Mouse (Mus musculus) cerebellum, adult 8-10 months (tissue): ENCODE measurements at regions not wholly inside any gene's neighbourhood (a gene's known extent, or its start where the extent isn't known, plus 50 kb on each side); places are given as distances from the start of the nearest gene placed in this dataset.
"Not testable (repeated sequence)": the region's sequence is repeated elsewhere in the genome, so short reads cannot be mapped to it uniquely, and the experiment has no call there.

Source experiments
- DNase-seq: peaks from one replicate; pipeline ENCODE4 v3.0.0; 2022

DNA sequence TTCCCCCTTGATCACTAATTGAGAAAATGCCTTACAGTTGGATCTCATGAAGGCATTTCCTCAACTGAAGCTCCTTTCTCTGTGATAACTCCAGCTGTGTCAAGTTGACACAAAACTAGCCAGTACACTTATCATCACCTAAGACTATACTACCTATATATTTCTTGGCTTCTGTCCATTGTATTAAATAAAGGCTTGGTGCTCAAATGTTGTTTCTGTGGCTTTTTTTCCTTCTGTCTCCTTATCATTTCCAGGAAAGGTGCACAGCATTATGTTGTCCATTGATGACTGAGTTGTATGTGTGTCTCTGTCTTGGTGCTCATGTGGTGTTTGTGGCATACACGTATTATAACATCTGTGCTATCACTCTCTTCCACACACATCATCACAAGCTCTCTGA is 461.5 kb downstream of the Dad1 start:
- not testable (repeated sequence) for DNase-seq

DNA sequence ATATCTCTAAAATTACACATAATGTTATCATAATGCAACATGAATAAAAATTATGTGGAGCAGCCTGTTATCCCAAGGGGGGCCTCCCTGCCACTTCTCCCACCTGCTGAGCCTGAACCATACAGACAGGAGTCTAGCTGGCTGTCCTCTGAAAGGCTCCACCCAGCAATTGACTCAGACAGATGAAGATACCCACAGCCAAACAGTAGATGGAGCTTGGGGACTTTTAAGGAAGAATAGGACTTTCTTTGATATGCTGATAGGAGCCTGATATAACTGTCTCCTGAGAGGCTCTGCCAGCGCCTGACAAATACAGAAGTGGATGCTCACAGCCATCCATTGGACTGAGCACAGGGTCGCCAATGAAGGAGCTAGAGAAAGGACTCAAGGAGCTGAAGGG is 468.4 kb downstream of the Dad1 start:
- not testable (repeated sequence) for DNase-seq

DNA sequence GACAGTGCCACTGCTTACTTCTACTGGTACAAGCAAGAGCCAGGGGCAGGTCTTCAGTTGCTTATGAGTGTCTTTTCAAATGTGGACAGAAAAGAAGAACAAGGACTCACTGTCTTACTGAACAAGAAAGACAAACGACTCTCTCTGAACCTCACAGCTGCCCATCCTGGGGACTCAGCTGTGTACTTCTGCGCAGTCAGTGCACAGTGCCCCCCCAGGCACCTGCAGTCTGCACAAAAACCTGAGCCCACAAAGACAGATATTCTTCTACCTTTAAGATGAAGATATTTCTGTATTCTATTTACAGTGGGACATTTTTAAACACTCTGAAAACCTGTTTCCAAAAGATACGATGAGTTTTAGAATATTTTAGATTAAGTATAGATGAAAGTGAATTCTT is 476.5 kb downstream of the Dad1 start:
- DNase-seq: no peak

DNA sequence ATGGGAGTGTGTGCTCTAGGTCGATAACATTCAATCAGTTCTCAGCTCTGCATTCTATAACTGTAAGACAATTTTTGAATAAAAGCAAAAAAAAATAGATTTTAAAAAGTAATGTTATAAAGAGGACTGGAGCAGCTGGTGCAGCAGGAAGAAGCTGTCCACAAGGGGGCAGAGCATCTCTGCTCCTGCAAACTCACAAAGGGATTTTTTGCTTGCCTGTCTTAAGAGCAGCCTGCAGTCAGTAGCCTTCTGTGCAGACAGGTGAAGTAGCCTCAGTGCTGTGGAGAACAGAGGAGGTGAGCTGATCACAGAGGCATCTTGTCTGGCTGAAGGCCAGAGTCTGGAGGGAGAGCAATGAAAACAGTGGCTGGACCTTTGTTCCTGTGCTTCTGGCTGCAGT is 477.2 kb downstream of the Dad1 start:
- not testable (repeated sequence) for DNase-seq

DNA sequence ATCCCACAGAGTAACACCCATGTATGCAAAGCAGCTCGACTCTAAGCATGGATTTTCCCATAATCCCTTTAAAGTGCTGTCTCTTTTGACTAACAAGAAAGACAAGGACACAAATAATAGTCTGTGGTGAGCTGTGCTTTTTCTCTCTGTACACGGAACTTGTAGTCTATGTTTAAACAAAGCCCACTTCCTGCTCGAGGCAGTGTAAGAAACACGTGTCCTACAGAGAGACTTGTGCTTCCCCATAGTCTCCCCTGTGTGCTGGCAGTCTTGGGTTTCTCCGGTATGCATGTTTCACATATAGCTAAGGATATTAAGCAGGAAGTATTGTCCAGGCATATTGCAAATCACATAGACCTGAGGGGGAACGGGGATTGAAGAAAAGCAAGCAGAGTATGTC is 487.4 kb downstream of the Dad1 start:
- not testable (repeated sequence) for DNase-seq

DNA sequence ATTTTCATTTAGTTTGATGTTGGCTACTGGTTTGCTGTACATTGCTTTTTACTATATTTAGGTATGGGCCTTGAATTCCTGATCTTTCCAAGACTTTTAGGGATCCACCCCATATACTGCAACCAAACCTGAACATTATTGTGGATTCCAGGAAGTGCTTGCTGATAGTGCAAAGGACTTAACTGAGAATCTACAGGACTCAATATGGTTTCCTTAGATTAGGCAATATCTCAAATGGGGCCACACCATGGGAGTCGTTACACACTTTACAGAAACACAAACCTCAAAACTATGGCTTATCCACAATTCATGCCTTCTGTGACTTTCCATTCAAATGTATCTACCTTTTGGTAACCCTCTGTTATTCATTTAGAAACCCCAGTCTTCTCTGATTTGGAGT is 488.0 kb downstream of the Dad1 start:
- not testable (repeated sequence) for DNase-seq

DNA sequence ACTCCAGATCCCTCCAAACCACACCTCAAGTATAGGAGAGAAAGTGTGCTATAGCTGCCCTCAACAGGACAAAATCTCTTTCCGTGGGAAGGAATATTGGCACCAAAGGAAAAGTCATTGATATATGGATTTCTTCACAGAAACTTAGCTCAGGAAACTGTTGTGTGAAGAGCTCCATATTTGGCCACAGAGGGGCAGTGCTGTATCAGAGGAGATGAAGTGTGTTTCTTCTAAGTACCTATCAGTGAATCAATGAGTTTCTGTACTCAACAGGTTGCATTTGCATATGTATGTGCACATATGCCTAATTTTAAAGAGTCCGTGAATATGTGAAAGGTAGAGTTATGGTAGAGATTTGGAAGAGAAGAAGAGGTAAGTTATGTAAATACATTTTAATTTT is 493.3 kb downstream of the Dad1 start:
- not testable (repeated sequence) for DNase-seq

DNA sequence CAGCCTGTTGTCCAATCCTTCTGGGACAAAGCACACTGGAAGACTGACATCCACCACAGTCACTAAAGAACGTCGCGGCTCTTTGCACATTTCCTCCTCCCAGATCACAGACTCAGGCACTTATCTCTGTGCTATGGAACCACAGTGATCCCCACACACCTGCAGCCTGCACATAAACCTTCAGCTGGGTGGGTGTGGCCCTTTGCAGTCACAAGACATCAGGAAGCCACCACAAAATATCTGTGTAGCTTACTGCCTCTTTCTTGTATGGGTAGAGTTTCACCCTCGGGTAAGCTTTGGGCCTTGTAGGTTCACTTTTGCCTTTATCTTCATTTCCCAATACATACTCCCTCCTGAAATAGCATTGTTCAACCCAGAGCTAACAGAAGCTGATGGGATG is 496.1 kb downstream of the Dad1 start:
- DNase-seq: not testable (repeated sequence)

DNA sequence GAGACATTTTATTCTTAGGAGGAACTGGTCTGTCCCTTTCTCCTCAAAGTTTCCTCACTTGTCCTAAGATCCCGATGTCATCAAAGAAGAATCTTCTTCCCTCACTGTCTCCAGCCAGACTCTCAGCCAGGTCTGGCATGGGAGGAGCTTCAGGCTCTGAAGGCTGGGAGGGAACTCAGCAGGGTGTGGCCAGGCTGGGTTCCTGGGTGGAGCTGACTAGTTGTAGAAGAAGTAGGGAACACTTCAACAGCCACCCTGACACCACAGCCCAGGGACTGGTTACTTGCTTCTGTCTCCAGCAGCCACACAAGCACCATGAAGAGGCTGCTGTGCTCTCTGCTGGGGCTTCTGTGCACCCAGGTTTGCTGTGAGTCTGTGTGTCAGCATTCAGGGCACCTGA is 496.8 kb downstream of the Dad1 start:
- DNase-seq: not testable (repeated sequence)

DNA sequence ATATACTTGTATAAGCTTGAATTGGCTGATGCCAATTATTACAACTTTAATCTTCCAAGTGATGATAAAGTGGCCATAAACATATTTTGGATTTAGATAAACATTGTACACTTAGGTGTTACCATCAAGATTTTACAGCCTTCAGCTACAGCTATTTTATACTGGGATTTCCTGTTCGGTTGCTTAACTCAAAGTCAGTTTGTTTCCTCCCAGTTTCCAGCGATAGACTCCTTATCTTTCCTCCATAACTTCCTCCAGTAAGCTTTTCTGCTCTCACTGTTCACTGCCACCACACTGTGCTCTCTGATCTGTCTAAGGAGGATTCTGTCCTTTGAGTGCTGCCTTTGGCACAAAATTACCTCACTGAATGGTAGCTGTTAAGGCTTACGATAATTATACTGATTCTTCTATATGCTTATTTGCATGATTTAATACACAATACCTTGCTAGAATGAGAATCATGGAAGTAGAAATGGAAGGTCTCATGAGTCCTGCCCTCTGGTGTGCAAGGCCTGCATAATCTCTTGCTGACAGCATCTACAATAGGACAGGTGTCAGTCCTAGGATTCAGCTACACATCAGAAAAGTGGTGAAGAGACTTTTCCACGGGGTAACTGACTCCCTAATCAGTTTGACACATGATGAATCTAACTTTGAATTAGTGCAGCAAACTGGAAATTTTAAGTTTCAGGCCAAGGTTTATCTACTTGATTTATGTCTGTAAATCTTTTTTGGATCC is 503.0 kb downstream of the Dad1 start:
- DNase-seq: no peak

DNA sequence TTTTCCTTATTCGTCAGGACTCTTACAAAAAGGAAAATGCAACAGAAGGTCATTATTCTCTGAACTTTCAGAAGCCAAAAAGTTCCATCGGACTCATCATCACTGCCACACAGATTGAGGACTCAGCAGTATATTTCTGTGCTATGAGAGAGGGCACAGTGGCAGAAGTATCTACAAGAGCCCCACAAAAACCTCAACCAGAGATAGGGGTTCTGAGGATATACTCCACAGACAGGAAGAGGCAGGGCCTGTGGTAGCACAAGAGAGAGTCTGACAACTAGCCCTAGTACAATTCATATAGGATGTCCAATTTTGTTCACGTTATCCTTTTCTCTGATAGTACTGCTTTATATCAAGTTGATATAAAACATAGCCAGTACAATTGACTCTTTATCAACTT is 510.4 kb downstream of the Dad1 start:
- DNase-seq: not testable (repeated sequence)

DNA sequence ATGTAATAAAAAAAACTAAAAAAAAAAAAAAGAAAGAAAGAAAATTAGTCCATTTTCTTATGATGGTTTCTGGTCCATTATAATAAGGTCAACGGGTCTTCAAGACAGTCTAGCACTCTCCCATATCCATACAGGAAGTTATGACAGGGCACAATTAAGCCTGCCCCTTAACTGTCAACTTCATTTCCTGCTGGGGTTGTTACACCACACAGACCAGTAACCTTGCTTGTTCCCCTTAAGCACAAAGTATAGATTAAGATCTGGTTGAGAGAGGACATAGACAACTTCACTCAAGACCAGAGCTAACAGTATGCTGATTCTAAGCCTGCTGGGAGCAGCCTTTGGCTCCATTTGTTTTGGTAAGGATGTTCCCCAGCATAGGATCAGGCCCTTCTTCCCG is 511.0 kb downstream of the Dad1 start:
- not testable (repeated sequence) for DNase-seq

DNA sequence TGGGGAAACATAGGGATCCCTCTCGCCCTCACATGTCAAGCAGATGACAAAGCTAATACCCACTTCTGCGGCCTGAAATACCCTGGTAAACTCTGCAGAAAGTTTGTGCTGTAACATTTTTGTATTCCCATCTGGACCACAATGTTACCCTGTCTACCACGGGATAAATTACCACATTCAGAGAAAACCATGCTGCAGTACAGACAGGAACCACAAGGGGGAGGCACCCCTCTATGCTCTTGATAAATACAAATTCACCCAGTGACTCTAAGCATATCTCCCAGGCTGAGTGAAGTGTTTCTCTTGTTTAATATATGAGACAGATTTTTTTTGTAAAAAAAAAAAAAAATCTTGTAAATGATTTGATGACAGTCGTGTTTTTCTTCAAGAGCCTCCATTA is 512.7 kb downstream of the Dad1 start:
- DNase-seq: not testable (repeated sequence)

DNA sequence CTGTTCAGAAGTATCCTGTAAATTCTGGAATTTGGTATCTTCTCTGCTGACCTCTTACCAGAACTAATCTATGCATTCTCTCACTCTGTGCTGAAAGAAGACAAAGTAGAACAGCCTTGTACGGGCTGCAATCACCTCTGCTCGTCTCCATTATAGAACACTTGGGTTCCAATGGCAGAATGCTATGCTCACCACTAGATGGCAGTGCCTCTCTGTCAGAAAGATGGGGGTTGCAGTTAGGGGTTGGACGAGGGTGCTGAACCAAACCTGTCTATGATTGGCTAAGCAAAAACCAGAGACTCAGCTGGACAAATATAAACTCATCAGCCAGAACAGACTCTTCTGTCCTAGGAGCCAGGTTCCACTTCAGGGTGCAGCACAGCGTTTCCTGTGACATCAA is 515.9 kb downstream of the Dad1 start:
- DNase-seq: not testable (repeated sequence)

DNA sequence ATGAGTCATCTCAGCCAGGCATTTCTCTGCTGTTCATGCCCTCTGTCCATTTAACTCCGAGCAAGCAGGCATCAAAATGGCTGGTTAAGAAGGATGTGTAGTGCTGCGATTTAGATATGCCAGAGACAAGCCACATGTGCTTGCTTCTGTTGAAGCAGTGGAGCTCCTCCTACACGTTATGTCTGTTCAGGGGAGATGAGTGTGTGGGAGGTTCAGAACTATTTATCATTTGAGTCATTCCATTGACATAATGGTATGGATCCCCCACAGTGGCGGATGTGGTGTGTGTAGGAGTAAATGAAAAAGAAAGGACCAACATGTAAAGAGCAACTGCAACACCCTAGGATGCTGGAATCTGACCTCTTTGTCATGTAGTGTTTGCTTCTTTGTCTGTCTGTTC is 517.6 kb downstream of the Dad1 start:
- not testable (repeated sequence) for DNase-seq

DNA sequence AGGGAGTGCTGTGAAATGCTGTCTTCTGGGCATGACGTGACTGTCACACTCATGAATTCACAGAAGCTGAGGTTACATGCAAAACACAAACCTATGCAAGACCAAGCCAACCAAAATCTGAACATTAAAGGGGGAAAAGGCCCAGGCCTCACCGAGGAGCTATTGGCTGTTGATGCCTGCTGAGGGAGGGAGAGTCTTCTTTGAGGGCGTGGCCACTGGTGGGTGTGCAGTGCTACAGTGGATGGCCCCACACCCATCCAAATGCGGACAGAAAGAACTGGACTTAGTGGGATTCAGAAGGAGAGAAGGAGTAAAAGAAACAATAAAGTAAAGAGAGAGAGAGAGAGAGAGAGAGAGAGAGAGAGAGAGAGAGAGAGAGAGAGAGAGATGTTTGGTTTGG is 522.3 kb downstream of the Dad1 start:
- DNase-seq: not testable (repeated sequence)

DNA sequence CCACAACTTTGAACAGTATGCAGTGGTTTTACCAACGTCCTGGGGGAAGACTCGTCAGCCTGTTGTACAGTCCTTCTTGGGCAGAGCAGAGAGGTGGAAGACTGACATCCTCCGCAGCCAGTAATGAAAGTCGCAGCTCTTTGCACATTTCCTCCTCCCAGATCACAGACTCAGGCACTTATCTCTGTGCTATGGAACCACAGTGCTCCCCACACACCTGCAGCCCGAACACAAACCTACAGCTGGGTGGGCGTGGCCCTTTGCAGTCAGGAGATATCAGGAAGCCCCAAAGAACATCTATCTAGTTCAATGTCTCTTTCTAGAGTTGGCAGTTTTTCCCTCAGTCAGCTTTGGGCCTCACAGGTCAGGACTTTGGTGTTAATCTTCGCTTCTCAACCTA is 524.0 kb downstream of the Dad1 start:
- not testable (repeated sequence) for DNase-seq

DNA sequence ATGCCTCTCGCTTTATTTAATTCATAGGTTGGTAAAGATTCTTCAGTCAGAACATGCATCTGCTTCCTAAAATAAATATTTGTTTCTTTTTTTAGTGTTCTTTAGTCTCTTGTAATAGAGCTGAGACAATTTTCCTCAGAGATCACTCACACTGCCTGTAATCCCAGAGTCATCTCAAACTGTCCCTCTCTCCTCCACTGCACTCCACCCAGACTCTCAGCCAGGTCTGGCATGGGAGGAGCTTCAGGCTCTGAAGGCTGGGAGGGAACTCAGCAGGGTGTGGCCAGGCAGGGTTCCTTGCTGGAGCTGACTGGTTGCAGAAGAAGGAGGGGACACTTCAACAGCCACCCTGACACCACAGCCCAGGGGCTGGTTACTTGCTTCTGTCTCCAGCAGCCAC is 524.8 kb downstream of the Dad1 start:
- not testable (repeated sequence) for DNase-seq

DNA sequence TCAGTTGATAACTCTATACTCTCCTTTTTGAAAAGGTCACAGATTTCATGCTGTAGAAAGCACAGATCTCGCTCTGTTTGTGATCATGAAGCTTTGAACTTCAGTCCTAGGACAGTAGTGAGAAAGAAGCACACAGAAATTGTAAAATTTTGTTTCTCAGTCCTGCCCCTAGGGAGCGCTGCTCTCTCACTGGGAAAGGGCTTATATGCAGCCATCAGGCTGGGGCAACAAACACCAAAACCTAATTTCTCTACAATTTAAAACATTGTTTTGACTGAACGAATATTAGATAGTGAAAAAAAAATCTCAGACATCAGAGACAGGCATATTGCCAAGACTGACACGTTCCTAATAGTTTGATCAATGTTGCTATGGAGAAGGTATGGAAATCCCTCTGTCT is 527.0 kb downstream of the Dad1 start:
- DNase-seq: not testable (repeated sequence)

DNA sequence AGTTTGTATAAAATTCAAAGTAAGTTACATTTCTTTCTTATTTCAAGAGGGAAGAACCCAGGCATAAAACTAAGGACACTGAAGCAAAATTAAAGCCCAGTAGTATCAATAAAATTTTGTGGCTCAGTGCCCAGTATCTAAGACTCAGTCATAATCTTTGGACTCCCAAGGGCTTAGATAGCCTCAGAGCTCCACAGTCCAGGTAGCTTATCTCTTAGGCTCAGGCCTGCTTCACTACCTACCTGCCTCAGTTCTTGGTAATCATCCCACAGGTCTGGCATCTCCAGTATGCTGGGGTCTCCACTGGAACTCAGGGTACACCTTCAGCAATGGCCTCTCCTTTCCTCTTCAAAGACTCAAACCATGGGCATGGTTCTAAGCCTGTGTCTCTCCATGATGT is 530.3 kb downstream of the Dad1 start:
- DNase-seq: not testable (repeated sequence)

DNA sequence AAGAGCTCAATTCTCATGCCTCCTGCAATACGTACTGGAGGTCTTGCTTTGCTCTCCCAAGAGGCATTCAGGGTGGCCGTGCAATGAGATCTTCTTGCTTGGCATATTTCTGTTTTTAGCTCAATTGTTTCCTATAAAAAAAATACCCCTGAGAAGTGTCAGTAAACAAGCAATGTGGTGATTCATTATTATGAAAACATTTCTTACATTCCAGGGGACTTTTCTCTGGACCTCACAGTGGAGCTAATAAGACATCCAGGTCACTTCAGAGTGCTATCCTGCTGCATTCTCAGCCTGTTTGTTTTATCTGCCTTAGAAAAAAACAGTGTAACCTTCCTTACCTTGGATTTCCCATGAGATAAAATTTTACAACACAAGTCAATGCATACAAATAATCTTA is 532.0 kb downstream of the Dad1 start:
- not testable (repeated sequence) for DNase-seq

DNA sequence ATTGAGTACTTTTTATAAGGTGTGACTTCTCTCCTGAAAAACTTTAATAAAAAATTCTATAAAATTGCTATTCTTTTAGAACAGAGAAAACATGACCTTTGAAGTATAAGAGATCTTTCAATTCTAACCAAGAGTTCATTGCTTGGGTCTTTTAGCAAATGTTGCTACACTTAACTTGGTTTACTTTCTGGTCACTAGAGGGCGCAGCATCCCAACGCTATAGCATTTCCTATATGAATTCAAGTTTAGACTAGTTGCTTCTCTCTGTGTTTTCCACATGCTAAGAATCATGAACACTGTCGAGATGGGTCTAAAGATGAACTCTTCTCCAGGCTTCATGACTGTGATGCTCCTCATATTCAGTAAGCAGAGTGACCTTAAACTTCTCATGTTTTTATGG is 544.3 kb downstream of the Dad1 start:
- not testable (repeated sequence) for DNase-seq

DNA sequence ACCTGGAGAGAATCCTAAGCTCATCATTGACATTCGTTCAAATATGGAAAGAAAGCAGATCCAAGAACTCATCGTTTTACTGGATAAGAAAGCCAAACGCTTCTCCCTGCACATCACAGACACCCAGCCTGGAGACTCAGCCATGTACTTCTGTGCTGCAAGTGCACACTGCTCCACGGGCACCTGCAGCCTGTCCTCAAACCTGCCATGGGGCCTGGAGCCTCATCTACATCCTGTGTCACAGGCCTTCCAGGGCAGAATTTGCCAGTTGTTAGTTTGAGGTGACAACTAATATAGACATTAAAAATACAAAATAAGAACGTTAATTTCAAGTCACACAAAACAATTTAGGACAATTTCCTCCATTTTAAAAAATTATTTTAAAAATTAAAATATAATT is 549.6 kb downstream of the Dad1 start:
- not testable (repeated sequence) for DNase-seq

DNA sequence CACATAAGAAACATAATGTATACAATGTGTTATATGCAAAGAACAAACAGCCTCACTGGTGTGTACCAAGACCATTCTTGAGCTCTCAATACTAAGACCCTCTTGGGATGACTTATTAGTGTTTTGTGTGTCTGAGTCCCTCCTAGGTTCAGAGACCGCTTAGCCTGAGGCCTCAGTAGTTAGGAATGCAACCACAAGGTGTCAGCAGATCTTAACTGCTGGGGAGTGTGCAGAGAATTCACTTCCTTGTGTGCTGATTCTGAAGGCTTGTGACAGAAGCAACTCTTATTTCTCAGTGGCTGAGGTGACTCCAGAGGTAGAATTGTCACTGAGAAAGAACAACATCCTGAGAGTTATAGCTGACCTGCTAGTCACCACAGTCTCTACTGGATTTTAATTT is 550.3 kb downstream of the Dad1 start:
- not testable (repeated sequence) for DNase-seq

DNA sequence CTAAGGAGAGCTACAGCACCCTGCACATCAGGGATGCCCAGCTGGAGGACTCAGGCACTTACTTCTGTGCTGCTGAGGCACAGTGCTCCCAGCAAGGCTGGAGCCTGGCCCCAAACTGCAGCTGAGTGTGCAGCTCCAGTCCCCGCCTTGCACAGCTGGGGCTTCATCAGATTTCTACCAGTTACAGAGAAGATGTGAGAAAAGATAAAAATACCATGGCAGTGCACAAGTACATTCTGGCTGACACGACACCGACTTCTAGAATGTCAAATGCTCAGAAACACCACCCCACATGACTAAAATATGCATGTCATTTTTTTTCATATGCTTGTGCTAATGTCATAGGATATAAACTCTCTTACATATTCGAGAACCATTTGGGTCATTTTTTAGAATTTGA is 569.8 kb downstream of the Dad1 start:
- DNase-seq: not testable (repeated sequence)
